Mouse (Mus musculus): ENCODE data around the gene Tmprss6. TPM values are rescaled to one million over a fixed set of nuclear protein-coding genes. Genes with fewer than 3 reads are reported as not detected.

The Tmprss6 gene
- total RNA-seq, 2 experiments from 2014 or later: not detected

DNA sequence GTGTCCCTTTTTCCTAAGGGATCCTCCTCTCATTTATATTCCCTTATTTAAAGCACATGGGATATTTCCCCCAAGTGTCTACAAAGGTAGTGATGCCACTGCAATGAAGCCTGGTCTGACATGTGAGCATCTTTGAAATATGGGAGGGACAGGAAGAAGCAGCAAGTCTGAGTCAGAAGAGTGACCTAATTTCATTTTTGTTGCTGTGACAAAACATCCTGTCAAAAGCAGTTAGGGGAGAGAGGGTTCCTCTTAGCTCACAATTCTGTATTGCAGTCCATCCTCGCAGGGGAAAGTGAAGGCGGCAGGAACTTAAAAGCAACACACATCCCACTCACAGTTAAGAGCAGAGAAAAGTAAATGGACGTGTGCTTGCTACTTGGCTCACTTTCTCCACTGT, 77.6 kb downstream of the Tmprss6 start:
- ATAC-seq (replicated peaks; ENCODE audit: low FRiP score, poor library complexity, severe bottlenecking): no peak

Other genes with a start within 250 kb of the Tmprss6 start
- 95.7 and 115 TPM in 2 replicates for gene Ncf4, start 223.8 kb downstream of the Tmprss6 start, total RNA-seq (2015; ENCODE audit: low replicate concordance)
- gene Ncf4, start 223.8 kb downstream of the Tmprss6 start, total RNA-seq (2017; ENCODE audit: low replicate concordance): 33.8 and 63.7 TPM in 2 replicates
- 6.5 and 6.9 TPM in 2 replicates for gene Csf2rb2, start 162.9 kb downstream of the Tmprss6 start, total RNA-seq (2015; ENCODE audit: low replicate concordance)
- 0.98 and 1.4 TPM in 2 replicates for gene Csf2rb2, start 162.9 kb downstream of the Tmprss6 start, total RNA-seq (2017; ENCODE audit: low replicate concordance)
- 32.8 and 34.8 TPM in 2 replicates for gene Csf2rb, start 142.9 kb downstream of the Tmprss6 start, total RNA-seq (2015; ENCODE audit: low replicate concordance)
- gene Csf2rb, start 142.9 kb downstream of the Tmprss6 start, total RNA-seq (2017; ENCODE audit: low replicate concordance): 11.4 and 47.2 TPM in 2 replicates
- not detected in 2 replicates for gene Tex33, start 72.7 kb downstream of the Tmprss6 start, total RNA-seq (2015; ENCODE audit: low replicate concordance)
- not detected in 2 replicates for gene Tex33, start 72.7 kb downstream of the Tmprss6 start, total RNA-seq (2017; ENCODE audit: low replicate concordance)
- gene Tst, start 62.7 kb downstream of the Tmprss6 start, total RNA-seq (2015; ENCODE audit: low replicate concordance): 5.2 and 6.0 TPM in 2 replicates
- gene Tst, start 62.7 kb downstream of the Tmprss6 start, total RNA-seq (2017; ENCODE audit: low replicate concordance): 3.5 and 8.1 TPM in 2 replicates
- 7.7 and 10.4 TPM in 2 replicates for gene Mpst, start 62.2 kb downstream of the Tmprss6 start, total RNA-seq (2015; ENCODE audit: low replicate concordance)
- 22.4 and 39.6 TPM in 2 replicates for gene Mpst, start 62.2 kb downstream of the Tmprss6 start, total RNA-seq (2017; ENCODE audit: low replicate concordance)
- 1.0 TPM in 1 of 2 replicates, not detected in the other for gene Kctd17, start 40.1 kb downstream of the Tmprss6 start, total RNA-seq (2015; ENCODE audit: low replicate concordance)
- 0.98 and 2.0 TPM in 2 replicates for gene Kctd17, start 40.1 kb downstream of the Tmprss6 start, total RNA-seq (2017; ENCODE audit: low replicate concordance)
- 0.42 and 9.0 TPM in 2 replicates for gene Il2rb, start 26.6 kb upstream of the Tmprss6 start, total RNA-seq (2015; ENCODE audit: low replicate concordance)
- gene Il2rb, start 26.6 kb upstream of the Tmprss6 start, total RNA-seq (2017; ENCODE audit: low replicate concordance): 0.28 and 1.0 TPM in 2 replicates
- gene C1qtnf6, start 62.8 kb upstream of the Tmprss6 start, total RNA-seq (2015; ENCODE audit: low replicate concordance): not detected in 2 replicates
- 0.28 and 0.43 TPM in 2 replicates for gene C1qtnf6, start 62.8 kb upstream of the Tmprss6 start, total RNA-seq (2017; ENCODE audit: low replicate concordance)
- not detected in 2 replicates for gene Sstr3, start 76.1 kb upstream of the Tmprss6 start, total RNA-seq (2015; ENCODE audit: low replicate concordance)
- gene Sstr3, start 76.1 kb upstream of the Tmprss6 start, total RNA-seq (2017; ENCODE audit: low replicate concordance): not detected in 2 replicates
- gene Rac2, start 104.1 kb upstream of the Tmprss6 start, total RNA-seq (2015; ENCODE audit: low replicate concordance): 142 and 153 TPM in 2 replicates
- gene Rac2, start 104.1 kb upstream of the Tmprss6 start, total RNA-seq (2017; ENCODE audit: low replicate concordance): 34.3 and 78.9 TPM in 2 replicates
- gene Cyth4, start 128.4 kb upstream of the Tmprss6 start, total RNA-seq (2015; ENCODE audit: low replicate concordance): 17.1 and 19.4 TPM in 2 replicates
- 18.1 and 20.1 TPM in 2 replicates for gene Cyth4, start 128.4 kb upstream of the Tmprss6 start, total RNA-seq (2017; ENCODE audit: low replicate concordance)

Data from erythroblast, adult 5-6 weeks (primary cell).